Mouse (Mus musculus): Measurements from ENCODE around the gene 4930469K13Rik. TPM values are rescaled to one million over a fixed set of nuclear protein-coding genes. Genes with fewer than 3 reads are reported as not detected.

The 4930469K13Rik gene
- polyA plus RNA-seq, 1 experiment from 2014 or later = 30.9 TPM

GRCm38 (mm10) chr11:34029658-34030057 is 68.7 kb downstream of the 4930469K13Rik start:
- H3K4me2 ChIP-seq = no peak overlapping the region
- WGBS = 74% methylated on average over 5 of the region's 5 CpGs
- H3K9ac ChIP-seq = no peak overlapping the region
- no peaks in the 10 kb centered on the region for H3K9me3 ChIP-seq
- no peak for ATAC-seq (ENCODE audit: low read depth)
- no peaks in the 10 kb centered on the region for H3K4me1 ChIP-seq (replicated peaks)
- no peaks in the 10 kb centered on the region for H3K36me3 ChIP-seq
- H3K27ac ChIP-seq (replicated peaks) = no peak overlapping the region
- H3K27me3 ChIP-seq = no peaks in the 10 kb centered on the region
- no peak overlapping the region for H3K4me3 ChIP-seq

GRCm38 (mm10) chr11:34025091-34025490 is 73.3 kb downstream of the 4930469K13Rik start:
- Histone ChIP-seq H3K27me3 (no peaks in the 10 kb centered on the region), H3K9ac (no peak overlapping the region), H3K27ac (replicated peaks) (no peak overlapping the region), H3K4me1 (replicated peaks) (no peaks in the 10 kb centered on the region), H3K4me3 (no peak overlapping the region), H3K9me3 (no peaks in the 10 kb centered on the region), H3K36me3 (no peaks in the 10 kb centered on the region), H3K4me2 (no peak overlapping the region)
- WGBS = 92% methylated on average over 1 of the region's 1 CpGs
- ATAC-seq (ENCODE audit: low read depth) = no peak

- 77% methylated on average over 6 of the region's 6 CpGs for WGBS
- H3K36me3 ChIP-seq = no peaks in the 10 kb centered on the region
- no peak overlapping the region for H3K9ac ChIP-seq
- H3K27ac ChIP-seq (replicated peaks) = no peak overlapping the region
- H3K4me1 ChIP-seq (replicated peaks) = no peaks in the 10 kb centered on the region
- no peaks in the 10 kb centered on the region for H3K27me3 ChIP-seq
- no peak for ATAC-seq (ENCODE audit: low read depth)
- H3K9me3 ChIP-seq = no peaks in the 10 kb centered on the region
- no peak overlapping the region for H3K4me2 ChIP-seq
- H3K4me3 ChIP-seq = no peak overlapping the region
These were observed 86.2 kb downstream of the 4930469K13Rik start for GRCm38 (mm10) chr11:34012007-34012652.

GRCm38 (mm10) chr11:34010859-34011172 is 87.5 kb downstream of the 4930469K13Rik start:
- no peaks in the 10 kb centered on the region for H3K9me3 ChIP-seq
- H3K36me3 ChIP-seq = no peaks in the 10 kb centered on the region
- no peak for ATAC-seq (ENCODE audit: low read depth)
- H3K27ac ChIP-seq (replicated peaks) = no peak overlapping the region
- H3K4me3 ChIP-seq = no peak overlapping the region
- no peak overlapping the region for H3K9ac ChIP-seq
- 85% methylated on average over 4 of the region's 4 CpGs for WGBS
- H3K27me3 ChIP-seq = no peaks in the 10 kb centered on the region
- no peaks in the 10 kb centered on the region for H3K4me1 ChIP-seq (replicated peaks)
- no peak overlapping the region for H3K4me2 ChIP-seq

- Histone ChIP-seq H3K36me3 (no peaks in the 10 kb centered on the region), H3K4me1 (replicated peaks) (no peaks in the 10 kb centered on the region), H3K4me2 (no peak overlapping the region), H3K9ac (no peak overlapping the region), H3K27me3 (no peaks in the 10 kb centered on the region), H3K27ac (replicated peaks) (no peak overlapping the region; the same call in 1 of the 2 replicates), H3K9me3 (no peaks in the 10 kb centered on the region), H3K4me3 (no peak overlapping the region)
- ATAC-seq (ENCODE audit: low read depth) = no peak
- 75% methylated on average over 7 of the region's 7 CpGs for WGBS
These were observed 88.1 kb downstream of the 4930469K13Rik start for GRCm38 (mm10) chr11:34010133-34010858.

GRCm38 (mm10) chr11:34009316-34010087 is 88.9 kb downstream of the 4930469K13Rik start:
- ATAC-seq (ENCODE audit: low read depth) = no peak
- Histone ChIP-seq H3K36me3 (no peaks in the 10 kb centered on the region), H3K4me1 (replicated peaks) (no peaks in the 10 kb centered on the region), H3K4me2 (no peak overlapping the region), H3K27ac (replicated peaks) (no peak overlapping the region; the same call in 1 of the 2 replicates), H3K9me3 (no peaks in the 10 kb centered on the region), H3K27me3 (no peaks in the 10 kb centered on the region), H3K9ac (no peak overlapping the region), H3K4me3 (no peak overlapping the region)
- 78% methylated on average over 12 of the region's 12 CpGs for WGBS

- Histone ChIP-seq H3K27ac (replicated peaks) (no peak overlapping the region), H3K4me2 (no peak overlapping the region), H3K9me3 (no peaks in the 10 kb centered on the region), H3K4me3 (no peak overlapping the region), H3K36me3 (no peaks in the 10 kb centered on the region), H3K27me3 (no peaks in the 10 kb centered on the region), H3K9ac (no peak overlapping the region), H3K4me1 (replicated peaks) (no peaks in the 10 kb centered on the region)
- WGBS = 47% methylated on average over 9 of the region's 9 CpGs
- 0 out of 2 replicates have a peak, but pooled peaks have one; percentile 40 for ATAC-seq (ENCODE audit: low read depth)
These were observed 89.7 kb downstream of the 4930469K13Rik start for GRCm38 (mm10) chr11:34008702-34009101.

- Histone ChIP-seq H3K9ac (no peak overlapping the region), H3K4me3 (no peak overlapping the region), H3K27me3 (no peaks in the 10 kb centered on the region), H3K9me3 (no peaks in the 10 kb centered on the region), H3K4me1 (replicated peaks) (no peaks in the 10 kb centered on the region), H3K4me2 (no peak overlapping the region), H3K27ac (replicated peaks) (no peak overlapping the region), H3K36me3 (no peaks in the 10 kb centered on the region)
- WGBS = 89% methylated on average over 11 of the region's 11 CpGs
- ATAC-seq (ENCODE audit: low read depth) = no peak
These were observed 90.1 kb downstream of the 4930469K13Rik start for GRCm38 (mm10) chr11:34008214-34008613.

GRCm38 (mm10) chr11:34007616-34008015 is 90.7 kb downstream of the 4930469K13Rik start:
- Histone ChIP-seq H3K4me1 (replicated peaks) (no peaks in the 10 kb centered on the region), H3K4me2 (no peak overlapping the region), H3K27ac (replicated peaks) (no peak overlapping the region), H3K9me3 (no peaks in the 10 kb centered on the region), H3K9ac (no peak overlapping the region), H3K27me3 (no peaks in the 10 kb centered on the region), H3K4me3 (no peak overlapping the region), H3K36me3 (no peaks in the 10 kb centered on the region)
- ATAC-seq (ENCODE audit: low read depth) = no peak
- 90% methylated on average over 2 of the region's 2 CpGs for WGBS

GRCm38 (mm10) chr11:34002593-34002965 is 95.8 kb downstream of the 4930469K13Rik start:
- Histone ChIP-seq H3K9ac (no peak overlapping the region), H3K4me1 (replicated peaks) (peaks cover 8% of the 10 kb centered on the region), H3K4me3 (no peak overlapping the region), H3K27me3 (no peaks in the 10 kb centered on the region), H3K4me2 (no peak overlapping the region), H3K36me3 (no peaks in the 10 kb centered on the region), H3K9me3 (no peaks in the 10 kb centered on the region), H3K27ac (replicated peaks) (no peak overlapping the region)
- WGBS = 78% methylated on average over 5 of the region's 5 CpGs
- no peak for ATAC-seq (ENCODE audit: low read depth)

- Histone ChIP-seq H3K36me3 (no peaks in the 10 kb centered on the region), H3K4me3 (no peak overlapping the region), H3K4me1 (replicated peaks) (peaks cover 8% of the 10 kb centered on the region), H3K27me3 (no peaks in the 10 kb centered on the region), H3K9me3 (no peaks in the 10 kb centered on the region), H3K9ac (no peak overlapping the region), H3K4me2 (no peak overlapping the region), H3K27ac (replicated peaks) (no peak overlapping the region)
- ATAC-seq (ENCODE audit: low read depth) = no peak
- WGBS = 7% methylated on average over 5 of the region's 5 CpGs
These were observed 96.3 kb downstream of the 4930469K13Rik start for GRCm38 (mm10) chr11:34001938-34002592.

GRCm38 (mm10) chr11:34000416-34000815 is 97.9 kb downstream of the 4930469K13Rik start:
- no peak overlapping the region for H3K9ac ChIP-seq
- no peak for ATAC-seq (ENCODE audit: low read depth)
- H3K4me2 ChIP-seq = no peak overlapping the region
- no peaks in the 10 kb centered on the region for H3K27me3 ChIP-seq
- no peak overlapping the region for H3K27ac ChIP-seq (replicated peaks)
- no peaks in the 10 kb centered on the region for H3K36me3 ChIP-seq
- H3K4me3 ChIP-seq = no peak overlapping the region
- 80% methylated on average over 3 of the region's 3 CpGs for WGBS
- H3K4me1 ChIP-seq (replicated peaks) = peaks cover 8% of the 10 kb centered on the region
- no peaks in the 10 kb centered on the region for H3K9me3 ChIP-seq
